Mouse (Mus musculus) liver, embryonic 15.5 days (tissue): ENCODE measurements around the gene Trp53bp2. TPM values are rescaled to one million over a fixed set of nuclear protein-coding genes. Genes with fewer than 3 reads are reported as not detected.

ENCODE experiments used
- polyA plus RNA-seq: library from polyadenylated mRNA; unstranded; fragments of >200 nt; fragmentation: Nextera tagmentation; extraction: Ambion mirVana; gene quantifications from 2 replicates; pipeline ENCODE4 v1.2.1, GENCODE M21; 2015

Trp53bp2 gene
- polyA plus RNA-seq, 1 experiment from 2014 or later: 3.5 TPM

Other genes starting within 250 kb of the Trp53bp2 start
- not detected in 2 replicates for gene Vmn1r1, start 244.7 kb upstream of the Trp53bp2 start, polyA plus RNA-seq
- 70.6 and 78.2 TPM in 2 replicates for gene Degs1, start 126.4 kb upstream of the Trp53bp2 start, polyA plus RNA-seq
- 5.5 and 5.6 TPM in 2 replicates for gene Fbxo28, start 67.5 kb upstream of the Trp53bp2 start, polyA plus RNA-seq
- 24.1 and 26.1 TPM in 2 replicates for gene Capn2, start 108.4 kb downstream of the Trp53bp2 start, polyA plus RNA-seq
- not detected in 2 replicates for gene Capn8, start 155.8 kb downstream of the Trp53bp2 start, polyA plus RNA-seq